Mouse (Mus musculus): Measurements from ENCODE around the gene Prss46.

DNA sequence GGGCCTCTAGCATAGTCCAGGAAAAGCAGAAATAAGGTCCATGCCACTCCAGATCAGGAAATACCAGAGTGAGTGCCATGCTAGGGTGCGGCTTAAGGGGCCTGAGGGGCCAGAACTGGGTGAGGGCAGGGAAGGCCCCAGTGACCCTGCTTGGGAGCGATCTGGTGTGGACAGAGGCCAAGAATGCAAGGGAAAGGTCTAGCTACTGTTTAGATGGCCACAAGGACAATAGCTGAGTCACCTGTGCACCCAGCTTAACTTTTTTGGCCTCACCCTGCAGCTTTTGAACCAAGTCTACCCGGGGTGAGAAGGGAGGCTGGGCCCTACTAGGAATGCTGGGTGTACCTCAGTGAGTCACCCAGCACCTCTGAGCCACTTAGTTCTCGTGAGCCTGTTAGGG, 36.5 kb downstream of the Prss46 start:
- TF ChIP-seq POLR2A (IDR thresholded peaks at IDR 0.05; ENCODE audit: control insufficient read depth, extremely low read depth, insufficient read depth, low read length, poor library complexity) (no peak), CTCF (IDR thresholded peaks at IDR 0.05; ENCODE audit: borderline replicate concordance, control insufficient read depth, extremely low read depth, insufficient read depth, low read length, poor library complexity) (no peak)

Measured in thymus, adult 2 months (tissue).